Mouse (Mus musculus) megakaryocyte, embryonic 14.5 days (primary cell): ENCODE data around the gene AB124611.

Source experiments
- FLI1 ChIP-seq: IDR thresholded peaks from 2 replicates; pipeline ENCODE4 v1.6.1; 2012; ENCODE audit warnings: low read length, inconsistent platforms, mixed read lengths
- GATA1 ChIP-seq: IDR thresholded peaks from 3 replicates; pipeline ENCODE4 v1.6.1; 2012; ENCODE audit warnings: mixed read lengths, low read length, inconsistent platforms, borderline replicate concordance

DNA sequence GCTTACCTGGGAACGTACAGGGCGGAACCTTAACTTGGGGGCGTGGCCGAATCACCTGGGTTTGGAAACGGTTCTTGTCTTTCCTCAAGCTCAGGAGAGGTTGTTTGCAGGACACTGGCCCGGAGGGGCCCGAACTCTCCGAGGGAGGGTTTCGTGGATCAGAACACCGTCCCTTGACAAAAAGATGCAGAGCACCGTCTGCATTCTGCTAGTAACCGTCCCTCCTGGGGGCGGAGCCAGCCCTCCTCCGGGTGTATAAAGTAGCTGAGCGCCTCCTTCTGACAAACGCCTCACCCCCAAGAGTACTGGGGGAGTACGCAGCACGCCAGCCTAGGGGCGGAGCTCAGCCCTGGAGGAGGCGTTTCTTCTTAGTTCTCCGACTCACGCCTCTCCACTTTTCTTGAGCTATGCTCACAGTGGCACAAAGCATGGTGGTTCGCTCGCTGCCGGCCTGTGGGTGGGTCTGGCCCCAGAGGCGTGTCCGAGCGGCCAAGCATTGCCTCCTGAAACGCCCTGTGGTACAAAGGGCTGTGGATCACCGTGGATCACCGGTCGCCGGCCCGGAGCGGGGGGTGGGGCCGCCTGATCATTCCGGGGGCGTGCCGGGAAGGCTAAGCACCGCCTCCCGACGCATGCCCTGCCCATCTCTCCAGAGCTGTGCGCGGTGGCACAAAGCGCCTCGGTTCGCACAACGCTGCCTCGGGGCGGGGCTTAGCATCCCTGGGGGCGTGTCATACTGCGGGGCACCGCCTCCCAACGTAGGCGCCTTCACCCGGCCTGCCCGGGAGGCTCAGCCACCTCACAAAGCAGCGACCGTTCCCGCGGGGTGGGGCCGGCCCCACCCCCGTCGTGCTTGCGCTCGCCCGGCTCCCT, 20.2 kb downstream of the AB124611 start:
- TF ChIP-seq GATA1 (no peak), FLI1 (no peak)
